Mouse (Mus musculus) kidney, embryonic 15.5 days (tissue): ENCODE results near the gene Zbtb1. TPM values are rescaled to one million over a fixed set of nuclear protein-coding genes. Genes with fewer than 3 reads are reported as not detected.

ENCODE experiments used
- ATAC-seq: fragments of 200-750 bp; cut with Nextera tagmentation; replicated peaks from 2 replicates; pipeline ENCODE4 v1.8.0; 2017; ENCODE audit warnings: moderate TSS enrichment; ENCODE audit not compliant: low FRiP score
- H3K27ac ChIP-seq: fragments of 300-500 bp; sonication (generic); 2 replicates; pipeline ENCODE4 v1.5.1; 2015; ENCODE audit warnings: mild to moderate bottlenecking, inconsistent platforms
- H3K27me3 ChIP-seq: fragments of 300-500 bp; sonication (generic); 2 replicates; pipeline ENCODE4 v1.6.1; 2015; ENCODE audit warnings: inconsistent platforms
- H3K36me3 ChIP-seq: fragments of 300-500 bp; sonication (generic); 2 replicates; pipeline ENCODE4 v1.6.1; 2015; ENCODE audit warnings: inconsistent platforms
- H3K4me1 ChIP-seq: fragments of 300-500 bp; sonication (generic); 2 replicates; pipeline ENCODE4 v1.6.1; 2015; ENCODE audit warnings: inconsistent platforms
- H3K4me2 ChIP-seq: fragments of 300-500 bp; sonication (generic); 2 replicates; pipeline ENCODE4 v1.6.1; 2015; ENCODE audit warnings: moderate library complexity, mild to moderate bottlenecking, inconsistent platforms
- H3K4me3 ChIP-seq: fragments of 300-500 bp; sonication (generic); replicated peaks from 2 replicates; pipeline ENCODE4 v1.5.1; 2015; ENCODE audit warnings: mild to moderate bottlenecking, inconsistent platforms
- H3K9ac ChIP-seq: fragments of 300-500 bp; sonication (generic); 2 replicates; pipeline ENCODE4 v1.6.1; 2015; ENCODE audit warnings: mild to moderate bottlenecking, inconsistent platforms
- H3K9me3 ChIP-seq: fragments of 300-500 bp; sonication (generic); replicated peaks from 2 replicates; pipeline ENCODE4 v1.6.1; 2016; ENCODE audit warnings: inconsistent platforms
- WGBS: fragments of 180-500 bp; shearing (Covaris S2); methylation state at CpG from one replicate; pipeline ENCODE4 v1.1.7; 2015; ENCODE audit warnings: mixed read lengths; 5-methylcytosine and 5-hydroxymethylcytosine counted together
- polyA plus RNA-seq: library from polyadenylated mRNA; unstranded; fragments of >200 nt; fragmentation: Nextera tagmentation; extraction: Ambion mirVana; gene quantifications from 2 replicates; pipeline ENCODE4 v1.2.1, GENCODE M21; 2015

Zbtb1 gene
- polyA plus RNA-seq, 1 experiment from 2014 or later: 10.3 TPM

- Histone ChIP-seq H3K9ac (no peak overlapping the region), H3K4me1 (no peaks in the 10 kb centered on the region), H3K36me3 (peaks cover 20% of the 10 kb centered on the region), H3K27ac (no peak overlapping the region), H3K27me3 (no peaks in the 10 kb centered on the region), H3K4me3 (no peak overlapping the region), H3K4me2 (no peak overlapping the region), H3K9me3 (no peaks in the 10 kb centered on the region)
- ATAC-seq: no peak
- WGBS: 88% methylated on average over 5 of the region's 5 CpGs
Measured at GRCm38 (mm10) chr12:76392979-76393378, 22.9 kb downstream of the Zbtb1 start.

- Histone ChIP-seq H3K36me3 (no peaks in the 10 kb centered on the region; the same call in 1 of the 2 replicates), H3K27ac (no peak overlapping the region), H3K27me3 (0 out of 2 replicates have a peak, but pooled peaks cover 3% of the 10 kb centered on the region), H3K4me3 (no peak overlapping the region), H3K9me3 (no peaks in the 10 kb centered on the region), H3K4me2 (no peak overlapping the region), H3K4me1 (no peaks in the 10 kb centered on the region), H3K9ac (no peak overlapping the region)
- WGBS: 78% methylated on average over 5 of the region's 5 CpGs
- no peak for ATAC-seq
Measured at GRCm38 (mm10) chr12:76397281-76397680, 27.2 kb downstream of the Zbtb1 start.

GRCm38 (mm10) chr12:76401674-76402073 lies 31.6 kb downstream of the Zbtb1 start:
- H3K9me3 ChIP-seq: no peaks in the 10 kb centered on the region
- no peak overlapping the region for H3K9ac ChIP-seq
- no peak for ATAC-seq
- H3K36me3 ChIP-seq: no peaks in the 10 kb centered on the region
- H3K4me2 ChIP-seq: no peak overlapping the region
- H3K27me3 ChIP-seq: peaks cover 28% of the 10 kb centered on the region
- WGBS: 59% methylated on average over 3 of the region's 3 CpGs
- no peak overlapping the region for H3K4me3 ChIP-seq
- H3K4me1 ChIP-seq: peaks cover 26% of the 10 kb centered on the region
- no peak overlapping the region for H3K27ac ChIP-seq

- Histone ChIP-seq H3K36me3 (no peaks in the 10 kb centered on the region), H3K27me3 (peaks cover 41% of the 10 kb centered on the region), H3K4me1 (peaks cover 26% of the 10 kb centered on the region), H3K4me2 (peak overlapping the region; percentile 94), H3K4me3 (peak overlapping the region; percentile 78), H3K9me3 (no peaks in the 10 kb centered on the region), H3K9ac (peak overlapping the region; percentile 66), H3K27ac (peak overlapping the region; percentile 97)
- ATAC-seq: peak; percentile 92
- WGBS: 2% methylated on average over 54 of the region's 54 CpGs
Measured at GRCm38 (mm10) chr12:76402991-76403885, 33.2 kb downstream of the Zbtb1 start.

GRCm38 (mm10) chr12:76403886-76404537 lies 33.9 kb downstream of the Zbtb1 start, which contains the start of gene Hspa2:
Gene Hspa2 (plus strand): TSS chr12:76404176.
- H3K9ac ChIP-seq: peak within 1 kb of the TSS; percentile 66
- H3K27ac ChIP-seq: peak within 1 kb of the TSS; percentile 97
- H3K9me3 ChIP-seq: no peaks in the 10 kb centered on the region
- peaks cover 41% of the 10 kb centered on the region for H3K27me3 ChIP-seq
- H3K4me2 ChIP-seq: peak within 1 kb of the TSS; percentile 94
- under 1% methylated on average over 54 of the region's 54 CpGs for WGBS
- peak within 1 kb of the TSS; percentile 78 for H3K4me3 ChIP-seq
- peaks cover 26% of the 10 kb centered on the region for H3K4me1 ChIP-seq
- peak; percentile 99 for ATAC-seq
- no peaks in the 10 kb centered on the region for H3K36me3 ChIP-seq

- peak overlapping the region; percentile 78 for H3K4me3 ChIP-seq
- no peak for ATAC-seq
- no peaks in the 10 kb centered on the region for H3K9me3 ChIP-seq
- WGBS: 11% methylated on average over 20 of the region's 20 CpGs
- peak overlapping the region; percentile 94 for H3K4me2 ChIP-seq
- H3K9ac ChIP-seq: 0 out of 2 replicates have a peak overlapping the region, but pooled peaks have one; percentile 4
- H3K27ac ChIP-seq: no peak overlapping the region
- no peaks in the 10 kb centered on the region for H3K36me3 ChIP-seq
- H3K4me1 ChIP-seq: peaks cover 26% of the 10 kb centered on the region
- H3K27me3 ChIP-seq: peaks cover 41% of the 10 kb centered on the region
Measured at GRCm38 (mm10) chr12:76404836-76405182, 34.7 kb downstream of the Zbtb1 start.

- 3% methylated on average over 64 of the region's 64 CpGs for WGBS
- Histone ChIP-seq H3K27me3 (peaks cover 41% of the 10 kb centered on the region), H3K4me3 (peak overlapping the region; percentile 78), H3K4me2 (peak overlapping the region; percentile 94), H3K9me3 (no peaks in the 10 kb centered on the region), H3K27ac (no peak overlapping the region), H3K4me1 (peaks cover 26% of the 10 kb centered on the region), H3K36me3 (no peaks in the 10 kb centered on the region), H3K9ac (no peak overlapping the region)
- no peak for ATAC-seq
Measured at GRCm38 (mm10) chr12:76405183-76405970, 35.3 kb downstream of the Zbtb1 start.

- H3K9ac ChIP-seq: no peak overlapping the region
- H3K36me3 ChIP-seq: no peaks in the 10 kb centered on the region
- peaks cover 26% of the 10 kb centered on the region for H3K4me1 ChIP-seq
- no peak for ATAC-seq
- H3K27ac ChIP-seq: no peak overlapping the region
- WGBS: 3% methylated on average over 23 of the region's 23 CpGs
- no peaks in the 10 kb centered on the region for H3K9me3 ChIP-seq
- peak overlapping the region; percentile 94 for H3K4me2 ChIP-seq
- peaks cover 41% of the 10 kb centered on the region for H3K27me3 ChIP-seq
- peak overlapping the region; percentile 78 for H3K4me3 ChIP-seq
Measured at GRCm38 (mm10) chr12:76405971-76406370, 35.9 kb downstream of the Zbtb1 start.

GRCm38 (mm10) chr12:76407184-76407583 lies 37.1 kb downstream of the Zbtb1 start:
- Histone ChIP-seq H3K9ac (no peak overlapping the region), H3K36me3 (no peaks in the 10 kb centered on the region), H3K4me3 (no peak overlapping the region), H3K27ac (no peak overlapping the region), H3K4me2 (no peak overlapping the region), H3K27me3 (peaks cover 38% of the 10 kb centered on the region), H3K9me3 (no peaks in the 10 kb centered on the region), H3K4me1 (peaks cover 26% of the 10 kb centered on the region)
- no peak for ATAC-seq
- WGBS: 45% methylated on average over 1 of the region's 1 CpGs

- H3K9me3 ChIP-seq: no peaks in the 10 kb centered on the region
- H3K4me2 ChIP-seq: no peak overlapping the region
- peaks cover 34% of the 10 kb centered on the region for H3K27me3 ChIP-seq
- no peaks in the 10 kb centered on the region for H3K36me3 ChIP-seq
- WGBS: 44% methylated on average over 4 of the region's 4 CpGs
- peaks cover 20% of the 10 kb centered on the region for H3K4me1 ChIP-seq
- H3K27ac ChIP-seq: no peak overlapping the region
- H3K4me3 ChIP-seq: no peak overlapping the region
- H3K9ac ChIP-seq: no peak overlapping the region
- ATAC-seq: no peak
Measured at GRCm38 (mm10) chr12:76409166-76409565, 39.1 kb downstream of the Zbtb1 start.

- ATAC-seq: no peak
Measured at GRCm38 (mm10) chr12:76415383-76416010, 45.4 kb downstream of the Zbtb1 start.

More at GRCm38 (mm10) chr12:76415383-76416010, 45.4 kb downstream of the Zbtb1 start:
- no peak overlapping the region for H3K9ac ChIP-seq
- peaks cover 8% of the 10 kb centered on the region; the same call in 1 of the 2 replicates for H3K4me1 ChIP-seq
- no peaks in the 10 kb centered on the region for H3K27me3 ChIP-seq
- no peak overlapping the region for H3K4me2 ChIP-seq
- peaks cover 4% of the 10 kb centered on the region; the same call in 1 of the 2 replicates for H3K9me3 ChIP-seq
- H3K36me3 ChIP-seq: no peaks in the 10 kb centered on the region
- no peak overlapping the region for H3K27ac ChIP-seq
- H3K4me3 ChIP-seq: no peak overlapping the region
- WGBS: 88% methylated on average over 12 of the region's 12 CpGs
